Mouse (Mus musculus) cerebellum, adult 2 months (tissue): Measurements from ENCODE around the gene Nrip3.

ENCODE experiments used
- CTCF ChIP-seq: fragments of 200-500 bp; IDR thresholded peaks from 2 replicates; pipeline ENCODE4 v1.5.1; 2011; ENCODE audit warnings: low read depth, mild to moderate bottlenecking, control low read depth, low read length, moderate library complexity, borderline replicate concordance; ENCODE audit not compliant: insufficient read depth
- POLR2A ChIP-seq: fragments of 200-500 bp; IDR thresholded peaks from 2 replicates; pipeline ENCODE4 v1.6.1; 2011; ENCODE audit warnings: low read length, control low read depth, borderline replicate concordance; ENCODE audit not compliant: insufficient read depth

- TF ChIP-seq CTCF (no peak), POLR2A (no peak)
These were observed 13.0 kb downstream of the Nrip3 start for GRCm38 (mm10) chr7:109768699-109769383.
